Mouse (Mus musculus) embryonic fibroblast, embryonic 13.5 days (primary cell): Measurements from ENCODE around the gene Fthl17a. TPM values are rescaled to one million over a fixed set of nuclear protein-coding genes. Genes with fewer than 3 reads are reported as not detected.

Experiments
- H3K27ac ChIP-seq: 2 replicates; pipeline ENCODE4 v1.5.1; 2012; ENCODE audit warnings: low read length, control low read depth, inconsistent platforms; ENCODE audit not compliant: insufficient read depth
- H3K4me1 ChIP-seq: 2 replicates; pipeline ENCODE4 v1.6.1; 2011; ENCODE audit warnings: low read length; ENCODE audit not compliant: control insufficient read depth, insufficient read depth
- H3K4me3 ChIP-seq: 2 replicates; pipeline ENCODE4 v1.5.1; 2011; ENCODE audit warnings: mild to moderate bottlenecking, control low read depth, low read length; ENCODE audit not compliant: insufficient read depth
- CTCF ChIP-seq: IDR thresholded peaks from 2 replicates; pipeline ENCODE4 v1.5.1; 2011; ENCODE audit warnings: mild to moderate bottlenecking, control low read depth, low read length, moderate library complexity, borderline replicate concordance; ENCODE audit not compliant: insufficient read depth
- POLR2A ChIP-seq: IDR thresholded peaks from 2 replicates; pipeline ENCODE4 v1.6.1; 2011; ENCODE audit warnings: low read depth, mild to moderate bottlenecking, control low read depth, low read length, moderate library complexity
- polyA plus RNA-seq: library from polyadenylated mRNA; stranded (reverse); fragments of >200 nt; gene quantifications from 2 replicates; pipeline ENCODE4 v1.2.4, GENCODE M21; 2011; ENCODE audit warnings: low read depth; ENCODE audit not compliant: missing spikeins, insufficient read length

The Fthl17a gene
- polyA plus RNA-seq, 1 experiment: not detected

GRCm38 (mm10) chrX:85319193-85319592, 69.7 kb downstream of the Fthl17a start:
- TF ChIP-seq CTCF (no peak), POLR2A (no peak)
- Histone ChIP-seq H3K4me3 (no peak overlapping the region), H3K27ac (no peak overlapping the region), H3K4me1 (no peaks in the 10 kb centered on the region)
